Mouse (Mus musculus): ENCODE results near the gene Pip5kl1.
A peak's percentile ranks its signal among the peaks of the same experiment; 100 is the strongest.

Pip5kl1 gene

DNA sequence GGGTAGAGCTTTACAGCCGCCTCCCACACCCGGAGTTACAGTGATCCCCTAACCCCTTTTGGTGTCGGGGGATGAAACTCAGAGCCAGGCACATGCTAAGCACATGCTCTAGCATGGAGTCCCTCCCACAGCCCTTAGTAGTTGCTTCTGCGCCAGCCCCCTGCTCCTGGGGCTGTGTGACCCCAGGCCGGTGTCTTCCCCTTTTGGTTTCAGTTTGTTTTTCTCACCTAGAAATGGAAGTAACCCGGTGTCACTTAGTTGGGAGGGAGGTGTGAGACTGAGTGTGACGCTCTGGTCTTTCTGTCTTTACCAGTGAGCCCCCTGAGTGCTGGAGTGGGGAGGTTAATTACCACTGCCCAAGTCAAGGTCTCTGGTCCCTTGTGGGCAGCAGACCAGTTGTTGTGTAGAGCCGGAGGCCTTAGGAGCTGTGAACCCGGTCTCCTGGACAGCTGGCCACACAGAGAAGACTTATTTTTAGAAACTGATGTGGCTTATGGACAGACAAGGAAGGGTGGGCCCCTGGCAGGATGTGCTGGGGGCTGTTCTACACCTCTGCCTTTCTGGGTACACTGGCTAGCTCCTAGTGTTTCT lies 13.2 kb downstream of the Pip5kl1 start:
- DNase-seq: no peak

DNA sequence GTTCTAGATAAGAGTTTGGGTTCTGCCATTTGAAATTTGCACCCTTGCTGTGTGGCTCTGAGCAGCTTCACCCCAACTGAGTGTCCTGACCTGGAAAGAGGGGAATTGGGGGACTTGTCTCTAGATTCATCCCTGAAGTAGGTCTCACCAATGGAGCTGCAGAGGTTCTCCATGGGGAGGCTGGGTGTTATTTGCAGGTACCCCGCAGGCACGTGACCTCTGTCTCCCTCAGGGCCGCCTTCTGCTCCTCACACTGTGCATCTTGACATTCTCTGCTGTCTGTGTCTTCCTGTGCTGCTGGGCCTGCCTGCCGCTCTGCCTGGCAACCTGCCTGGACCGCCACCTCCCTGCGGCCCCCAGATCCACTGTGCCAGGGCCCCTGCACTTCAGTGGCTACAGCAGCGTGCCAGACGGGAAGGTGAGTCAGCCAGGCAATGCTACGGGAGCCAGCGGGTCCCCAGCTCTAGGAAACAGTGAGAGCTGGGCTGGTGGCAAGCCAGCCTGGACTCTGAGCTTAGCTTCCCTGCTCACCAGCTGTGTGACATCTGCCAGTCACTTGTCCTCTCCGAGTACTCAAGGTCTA lies 14.7 kb downstream of the Pip5kl1 start:
- DNase-seq: no peak

- DNase-seq: no peak
Observed at GRCm38 (mm10) chr2:32590224-32590623, 15.6 kb downstream of the Pip5kl1 start.

DNA sequence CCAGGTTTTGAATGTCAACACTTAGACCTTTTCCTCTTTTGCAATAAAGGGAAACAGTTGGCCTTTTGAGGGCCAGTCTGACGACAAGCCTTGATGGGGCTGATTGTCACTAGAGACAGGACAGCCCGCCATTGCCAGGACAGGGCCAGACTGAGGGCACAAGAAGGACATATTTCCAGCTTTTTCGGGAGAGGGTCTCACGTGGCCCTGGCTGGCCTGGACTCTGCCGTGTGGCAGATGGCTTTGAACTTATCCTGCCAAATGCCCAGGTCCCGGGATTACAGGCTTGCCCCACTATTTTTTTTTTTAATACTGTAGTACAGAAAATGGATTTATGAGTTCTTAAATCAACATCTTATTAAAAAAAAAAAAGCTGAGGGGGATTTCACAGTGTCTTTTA lies 16.7 kb downstream of the Pip5kl1 start:
- no peak for DNase-seq

GRCm38 (mm10) chr2:32596725-32597124 lies 22.1 kb downstream of the Pip5kl1 start:
- no peak for DNase-seq

DNA sequence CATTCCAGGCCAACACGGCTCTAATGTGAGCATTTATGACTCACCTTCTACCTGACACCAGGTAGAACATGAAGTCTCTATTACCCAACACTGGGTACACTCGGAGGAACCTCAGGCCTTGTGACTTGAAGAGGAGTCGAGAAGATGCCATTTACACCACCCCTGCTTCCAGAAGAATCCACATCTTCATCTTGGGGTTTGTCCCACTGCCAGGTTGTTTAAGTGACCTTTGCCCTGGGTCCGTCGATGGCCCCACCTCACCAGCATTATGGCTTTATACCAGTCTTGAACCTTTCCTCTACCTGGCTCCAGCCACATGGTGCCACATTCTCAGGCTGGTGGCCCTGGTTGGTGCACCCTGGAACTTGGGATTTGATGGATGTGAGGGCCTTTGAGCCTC lies 22.7 kb downstream of the Pip5kl1 start:
- no peak for DNase-seq

DNA sequence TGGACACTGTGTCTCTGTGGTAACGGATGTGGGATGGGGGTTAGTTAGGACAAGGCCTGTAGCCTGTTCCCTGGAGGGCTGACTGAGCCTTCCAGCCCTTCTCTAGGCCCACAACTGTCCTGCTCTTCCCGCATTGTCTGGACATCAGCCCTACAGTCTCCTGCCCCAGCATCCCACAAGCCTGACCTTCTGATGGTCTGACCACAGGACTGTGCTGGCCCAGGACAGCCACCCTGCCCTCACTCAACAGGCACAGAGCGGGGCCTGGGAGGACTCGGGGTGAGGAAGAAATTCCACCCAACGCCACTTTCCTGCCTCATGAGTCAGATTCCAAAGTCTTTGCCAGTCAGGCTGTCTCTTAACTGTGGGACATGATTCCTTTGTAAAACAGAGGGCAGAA lies 23.1 kb downstream of the Pip5kl1 start:
- DNase-seq: no peak

GRCm38 (mm10) chr2:32598506-32598905 lies 23.9 kb downstream of the Pip5kl1 start:
- DNase-seq: no peak

- DNase-seq: no peak
Observed at GRCm38 (mm10) chr2:32599409-32599808, 24.8 kb downstream of the Pip5kl1 start, which contains the start of gene St6galnac6. TSS of gene St6galnac6 (plus strand) at chr2:32599709.

GRCm38 (mm10) chr2:32601417-32602065 lies 26.9 kb downstream of the Pip5kl1 start:
- DNase-seq: peak; percentile 81

DNA sequence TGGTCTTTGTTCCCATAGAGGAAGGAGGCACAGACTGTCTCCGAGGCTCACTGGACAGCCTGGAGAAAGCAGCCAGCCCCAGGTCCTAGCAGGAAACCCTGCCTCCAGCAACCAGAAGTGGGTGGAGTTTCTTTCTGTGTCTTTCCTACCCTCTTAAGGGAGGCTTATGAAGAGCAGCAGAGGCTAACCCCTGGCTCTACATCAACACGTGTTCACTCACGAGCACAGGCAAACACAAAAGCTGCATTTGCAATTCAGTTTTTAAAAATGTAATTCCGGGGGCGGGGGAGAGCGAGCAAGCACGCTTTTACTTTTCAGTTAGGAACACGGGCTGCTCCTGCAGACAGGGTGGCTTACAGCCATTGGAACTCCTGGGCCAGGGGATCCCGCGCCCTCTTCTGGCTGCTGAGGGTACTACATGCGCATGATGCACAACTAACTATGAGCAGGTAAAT lies 28.0 kb downstream of the Pip5kl1 start:
- DNase-seq: peak; percentile 89

GRCm38 (mm10) chr2:32604631-32605030 lies 30.0 kb downstream of the Pip5kl1 start:
- peak; percentile 46 for DNase-seq

- DNase-seq: peak; percentile 94
Observed at GRCm38 (mm10) chr2:32606161-32607142, 31.9 kb downstream of the Pip5kl1 start.

DNA sequence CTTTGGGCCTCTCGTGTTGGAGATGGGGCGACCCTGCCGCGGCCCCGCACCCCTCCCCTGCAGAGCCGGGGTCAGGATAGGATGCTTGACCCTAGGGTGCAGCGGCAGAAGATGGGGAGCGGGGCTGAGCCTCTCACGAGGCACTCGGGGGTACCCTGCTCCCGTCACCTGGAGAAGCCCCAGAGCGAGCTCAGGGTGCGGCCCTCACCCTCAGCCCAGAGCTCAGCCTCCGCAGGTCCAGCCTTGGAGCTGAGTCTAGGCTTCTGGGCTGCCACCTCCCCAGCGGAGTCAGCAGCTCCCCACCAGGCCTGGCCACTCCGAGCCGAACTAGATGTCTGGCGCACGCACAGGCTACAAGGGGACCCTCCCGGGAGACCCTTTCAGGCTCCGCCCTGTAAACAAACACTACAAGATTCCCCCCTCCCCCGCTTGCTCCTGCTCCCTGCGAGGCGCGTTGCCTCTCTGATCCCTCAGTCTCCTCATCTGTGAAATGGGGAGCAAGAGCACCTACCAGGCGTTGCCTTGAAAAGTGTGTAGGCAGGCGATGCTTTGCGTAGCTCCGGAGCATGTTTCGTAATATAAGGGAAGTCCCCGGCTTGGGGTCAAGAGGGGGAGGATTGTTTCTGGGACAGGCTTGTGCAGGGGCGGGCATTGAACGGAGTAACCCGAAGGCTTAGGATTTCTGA lies 32.8 kb downstream of the Pip5kl1 start:
- DNase-seq: peak; percentile 60

GRCm38 (mm10) chr2:32608141-32608777 lies 33.7 kb downstream of the Pip5kl1 start:
- peak; percentile 88 for DNase-seq

GRCm38 (mm10) chr2:32608778-32609435 lies 34.3 kb downstream of the Pip5kl1 start:
- no peak for DNase-seq

GRCm38 (mm10) chr2:32610610-32611229 lies 36.1 kb downstream of the Pip5kl1 start:
- peak; percentile 60 for DNase-seq

DNA sequence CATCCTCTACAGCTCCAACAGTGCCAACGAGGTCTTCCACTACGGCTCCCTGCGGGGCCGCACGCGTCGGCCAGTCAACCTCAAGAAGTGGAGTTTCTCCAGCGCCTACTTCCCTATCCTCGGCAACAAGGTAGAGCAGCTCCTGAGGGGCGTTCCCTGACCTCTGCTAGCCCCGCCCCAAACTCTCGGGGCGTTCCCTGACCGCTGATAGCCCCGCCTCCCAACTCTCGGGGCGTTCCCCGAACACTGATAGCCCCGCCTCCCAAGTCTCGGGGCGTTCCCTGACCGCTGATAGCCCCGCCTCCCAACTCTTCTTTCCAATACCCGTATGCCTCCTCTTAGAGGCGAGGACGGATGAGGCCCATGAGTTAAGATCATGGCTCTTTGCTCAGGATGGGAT lies 37.7 kb downstream of the Pip5kl1 start:
- DNase-seq: peak; percentile 78

DNA sequence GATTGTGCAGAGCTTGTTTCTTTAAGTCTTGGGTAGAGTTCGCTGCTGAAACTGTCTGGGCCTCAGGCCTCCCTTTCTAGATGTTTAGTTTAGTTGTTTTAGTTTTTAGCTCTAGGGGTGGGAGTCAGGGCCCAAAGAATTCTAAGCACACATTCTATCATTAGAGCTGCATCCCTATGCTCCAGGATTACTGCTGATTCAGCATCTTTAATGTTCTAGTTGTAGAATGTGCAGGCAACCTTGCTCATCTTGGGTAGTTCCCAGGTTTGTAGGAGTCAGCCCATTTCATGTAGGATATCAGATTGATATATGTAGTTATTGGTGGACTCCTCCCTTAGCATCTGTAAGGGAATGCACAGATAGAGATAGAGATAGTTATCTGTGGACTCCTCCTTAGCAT lies 42.5 kb downstream of the Pip5kl1 start:
- no peak for DNase-seq

GRCm38 (mm10) chr2:32617601-32618000 lies 43.0 kb downstream of the Pip5kl1 start:
- peak; percentile 38 for DNase-seq

DNA sequence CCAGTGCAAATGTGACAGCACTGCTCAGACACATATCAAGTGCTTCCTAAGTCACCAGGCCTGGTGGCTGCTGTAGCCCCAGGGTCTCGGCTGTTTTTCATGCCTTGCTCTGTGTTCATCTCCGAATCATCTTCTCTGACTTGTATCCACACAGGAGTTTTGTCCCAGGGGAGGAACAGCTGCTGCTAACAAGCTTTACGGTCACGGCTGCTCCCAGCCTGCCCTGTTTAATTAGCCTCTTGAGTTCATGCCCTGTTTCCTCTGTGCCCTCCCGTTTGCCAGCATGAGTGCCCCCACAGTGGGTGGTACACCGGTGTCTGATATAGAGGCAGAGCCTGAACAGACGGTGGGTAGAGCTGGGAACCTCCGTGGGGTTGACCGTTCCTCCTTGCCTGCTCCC lies 43.5 kb downstream of the Pip5kl1 start:
- DNase-seq: no peak

All from liver (tissue).